Mouse (Mus musculus) stomach, postnatal 0 days (tissue): ENCODE data around the gene Lsamp. TPM values are rescaled to one million over a fixed set of nuclear protein-coding genes. Genes with fewer than 3 reads are reported as not detected.
A peak's percentile ranks its signal among the peaks of the same experiment; 100 is the strongest.

Source experiments
- ATAC-seq: fragments of 200-750 bp; cut with Nextera tagmentation; 2 replicates; pipeline ENCODE4 v1.8.0; 2017; ENCODE audit not compliant: low FRiP score, low TSS enrichment
- DNase-seq: peaks from one replicate; pipeline ENCODE4 v3.0.0-alpha.2; 2016; ENCODE audit warnings: low spot score
- H3K27ac ChIP-seq: fragments of 300-500 bp; sonication (generic); replicated peaks from 2 replicates; pipeline ENCODE4 v1.5.1; 2014; ENCODE audit warnings: mild to moderate bottlenecking, control low read depth
- H3K27me3 ChIP-seq: fragments of 300-500 bp; sonication (generic); 2 replicates; pipeline ENCODE4 v1.6.1; 2014; ENCODE audit warnings: low read length; ENCODE audit not compliant: control insufficient read depth, insufficient read depth
- H3K36me3 ChIP-seq: fragments of 300-500 bp; sonication (generic); 2 replicates; pipeline ENCODE4 v1.6.1; 2014; ENCODE audit warnings: low read length, mixed read lengths; ENCODE audit not compliant: control insufficient read depth, insufficient read depth
- H3K4me1 ChIP-seq: fragments of 300-500 bp; sonication (generic); replicated peaks from 2 replicates; pipeline ENCODE4 v1.6.1; 2014; ENCODE audit warnings: antibody characterized with exemption; ENCODE audit not compliant: control insufficient read depth, insufficient read depth
- H3K4me2 ChIP-seq: fragments of 300-500 bp; sonication (generic); replicated peaks from 2 replicates; pipeline ENCODE4 v1.6.1; 2014; ENCODE audit warnings: low read depth, mild to moderate bottlenecking, control low read depth, moderate library complexity
- H3K4me3 ChIP-seq: fragments of 300-500 bp; sonication (generic); 2 replicates; pipeline ENCODE4 v1.5.1; 2014; ENCODE audit warnings: low read depth, low read length, control low read depth
- H3K9ac ChIP-seq: fragments of 300-500 bp; sonication (generic); 2 replicates; pipeline ENCODE4 v1.6.1; 2014; ENCODE audit warnings: mild to moderate bottlenecking, low read length, control low read depth, mixed read lengths
- H3K9me3 ChIP-seq: fragments of 300-500 bp; sonication (generic); 2 replicates; pipeline ENCODE4 v1.6.1; 2016; ENCODE audit warnings: low read length; ENCODE audit not compliant: control insufficient read depth
- CTCF ChIP-seq: IDR thresholded peaks from 2 replicates; pipeline ENCODE4 v1.5.1; 2016; ENCODE audit warnings: antibody characterized with exemption, low read depth, mild to moderate bottlenecking, moderate library complexity
- EP300 ChIP-seq: optimal IDR thresholded peaks from 2 replicates; pipeline ENCODE3; 2016; ENCODE audit warnings: antibody characterized with exemption
- WGBS: fragments of 180-500 bp; shearing (Covaris S2); extraction: QIAGEN DNeasy Blood & Tissue Kit; methylation state at CpG from one replicate; pipeline ENCODE4 v1.1.7; 2014; 5-methylcytosine and 5-hydroxymethylcytosine counted together
- polyA plus RNA-seq: library from polyadenylated mRNA; unstranded; fragments of >200 nt; fragmentation: Nextera tagmentation; extraction: Ambion mirVana; gene quantifications from 2 replicates; pipeline ENCODE4 v1.2.1, GENCODE M21; 2015

Lsamp gene
- polyA plus RNA-seq, 1 experiment from 2014 or later = 2.8 TPM

DNA sequence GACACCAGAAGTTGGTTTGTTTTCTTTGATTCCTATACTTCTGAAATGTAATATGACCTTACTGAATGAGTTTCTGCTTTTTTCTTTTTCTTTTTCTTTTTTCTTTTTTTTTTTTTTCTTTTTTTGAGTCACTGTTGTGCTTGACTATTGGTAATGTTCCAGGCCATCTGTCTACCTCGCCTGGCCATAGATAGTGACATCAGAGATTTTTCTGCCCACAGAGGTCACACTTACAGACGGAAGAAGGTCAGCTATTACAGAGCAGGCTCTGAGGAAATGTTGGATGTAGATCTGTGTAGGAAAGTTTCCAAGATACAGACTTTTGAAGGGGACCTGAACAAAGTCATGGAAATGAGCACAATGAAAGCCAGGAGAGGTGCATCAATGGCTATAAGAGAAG lies 76.3 kb downstream of the Lsamp start:
- no peak overlapping the region for H3K27ac ChIP-seq
- WGBS = 39% methylated on average over 2 of the region's 2 CpGs
- TF ChIP-seq EP300 (no peak), CTCF (no peak)
- no peak for DNase-seq
- H3K9me3 ChIP-seq = no peaks in the 10 kb centered on the region
- no peaks in the 10 kb centered on the region for H3K4me1 ChIP-seq
- H3K9ac ChIP-seq = no peak overlapping the region
- H3K27me3 ChIP-seq = no peaks in the 10 kb centered on the region
- H3K36me3 ChIP-seq = no peaks in the 10 kb centered on the region
- no peak overlapping the region for H3K4me2 ChIP-seq
- no peak for ATAC-seq
- H3K4me3 ChIP-seq = no peak overlapping the region

DNA sequence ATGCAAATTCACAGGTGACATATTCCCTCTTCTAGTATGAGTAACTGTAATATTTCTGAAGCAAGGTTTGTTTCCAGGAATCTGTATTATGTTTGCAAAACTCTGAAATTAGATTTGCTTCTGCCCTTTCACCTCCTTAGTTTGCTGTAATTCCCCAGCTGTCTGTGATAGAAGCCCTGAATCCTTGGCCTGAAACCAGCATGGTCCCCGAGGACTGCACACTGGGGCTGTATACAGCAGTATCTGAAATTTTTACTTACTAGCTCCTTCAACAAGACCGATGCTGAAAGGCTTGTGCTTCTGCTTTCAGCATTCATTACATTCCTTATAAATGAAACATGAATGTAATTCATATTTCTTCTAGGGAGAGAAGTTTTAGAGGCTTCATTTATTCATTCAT lies 91.4 kb downstream of the Lsamp start:
- Histone ChIP-seq H3K9me3 (no peaks in the 10 kb centered on the region), H3K27me3 (no peaks in the 10 kb centered on the region), H3K4me2 (no peak overlapping the region), H3K27ac (no peak overlapping the region), H3K36me3 (no peaks in the 10 kb centered on the region), H3K4me1 (no peaks in the 10 kb centered on the region), H3K4me3 (no peak overlapping the region), H3K9ac (no peak overlapping the region)
- DNase-seq = no peak
- ATAC-seq = no peak
- TF ChIP-seq EP300 = no peak
- TF ChIP-seq CTCF = no peak
- WGBS = 35% methylated on average over 2 of the region's 2 CpGs

DNA sequence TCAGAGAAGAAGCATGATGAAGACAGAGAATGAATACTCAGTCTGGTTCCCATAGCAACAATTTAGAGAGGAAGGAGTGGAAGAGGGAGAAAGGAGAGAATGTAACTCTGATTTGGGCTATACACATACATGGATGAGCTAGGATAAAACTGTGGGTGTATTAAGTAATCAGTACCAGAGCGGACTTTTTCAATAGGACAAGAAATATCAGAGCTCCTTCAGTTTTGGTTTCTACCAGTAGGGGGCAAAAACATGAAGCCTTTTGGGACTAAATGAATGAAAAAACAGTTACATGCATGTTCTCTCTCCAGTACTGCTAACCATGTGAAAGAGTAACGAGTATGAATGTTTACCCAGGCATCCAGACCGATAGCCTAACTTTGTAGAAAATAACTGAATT lies 96.1 kb downstream of the Lsamp start:
- Histone ChIP-seq H3K27ac (no peak overlapping the region), H3K9me3 (no peaks in the 10 kb centered on the region), H3K36me3 (no peaks in the 10 kb centered on the region), H3K27me3 (no peaks in the 10 kb centered on the region), H3K4me3 (no peak overlapping the region), H3K9ac (no peak overlapping the region), H3K4me1 (no peaks in the 10 kb centered on the region), H3K4me2 (no peak overlapping the region)
- DNase-seq (no peak), ATAC-seq (no peak)
- no peak for TF ChIP-seq EP300
- TF ChIP-seq CTCF = peak; percentile 43
- WGBS = 68% methylated on average over 3 of the region's 3 CpGs

- Histone ChIP-seq H3K9me3 (no peaks in the 10 kb centered on the region), H3K9ac (no peak overlapping the region), H3K27ac (no peak overlapping the region), H3K4me1 (no peaks in the 10 kb centered on the region), H3K4me2 (no peak overlapping the region), H3K27me3 (no peaks in the 10 kb centered on the region), H3K36me3 (no peaks in the 10 kb centered on the region), H3K4me3 (no peak overlapping the region)
- 62% methylated on average over 4 of the region's 4 CpGs for WGBS
- no peak for ATAC-seq
- no peak for DNase-seq
- TF ChIP-seq CTCF (no peak), EP300 (no peak)
Observed at GRCm38 (mm10) chr16:40104329-40104728, 120.2 kb downstream of the Lsamp start.

DNA sequence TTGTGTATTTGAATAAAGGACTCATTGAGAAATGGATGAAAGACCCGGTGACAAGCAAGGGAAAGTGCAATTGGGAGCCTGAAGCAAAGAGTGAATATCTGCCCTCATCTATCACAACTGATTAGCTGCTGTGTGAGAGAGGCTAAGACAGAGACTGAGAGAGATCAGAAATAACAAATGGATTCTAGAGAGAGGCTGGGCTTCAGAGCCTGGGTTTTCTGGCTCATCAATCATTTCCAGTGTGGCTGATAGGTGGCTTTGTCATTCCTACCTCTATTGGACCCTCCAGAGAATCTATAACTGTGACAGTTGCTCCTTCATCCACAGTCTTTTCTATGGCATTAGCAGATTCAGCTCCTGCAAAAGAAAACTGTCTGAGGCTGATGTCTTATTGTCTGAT lies 198.8 kb downstream of the Lsamp start:
- Histone ChIP-seq H3K9me3 (no peaks in the 10 kb centered on the region), H3K4me1 (no peaks in the 10 kb centered on the region), H3K27ac (no peak overlapping the region), H3K9ac (no peak overlapping the region), H3K4me2 (no peak overlapping the region), H3K27me3 (no peaks in the 10 kb centered on the region), H3K36me3 (no peaks in the 10 kb centered on the region), H3K4me3 (no peak overlapping the region)
- no peak for ATAC-seq
- no peak for DNase-seq
- TF ChIP-seq CTCF (no peak), EP300 (no peak)
- WGBS = 46% methylated on average over 1 of the region's 1 CpGs

DNA sequence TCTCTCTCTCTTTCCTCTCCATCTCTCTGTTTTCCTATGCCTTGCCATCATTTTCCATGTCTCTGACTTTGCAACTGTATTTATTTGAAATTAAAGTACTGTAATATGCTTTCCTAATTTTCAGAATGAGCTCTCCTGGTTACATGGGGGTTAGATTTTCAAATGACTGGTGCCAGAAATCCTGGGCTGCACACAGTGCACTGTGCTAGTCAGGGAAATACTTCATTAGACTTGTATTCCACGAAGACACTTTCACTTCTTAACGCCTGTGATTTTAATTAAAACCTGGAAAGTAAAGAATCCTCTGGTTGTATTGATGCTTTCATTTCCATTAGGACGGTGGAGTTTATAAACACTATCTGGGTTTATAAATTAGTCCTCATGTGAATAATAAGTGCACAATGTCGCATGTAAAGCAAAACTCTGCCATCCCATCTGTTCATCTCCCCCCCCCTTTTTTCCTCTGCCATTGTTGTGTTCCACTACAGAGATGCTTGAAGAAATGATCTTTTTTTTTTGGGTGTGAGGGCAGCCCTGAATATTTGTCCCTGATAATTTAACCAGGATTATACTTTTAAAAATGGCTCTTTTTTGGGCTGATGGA lies 203.9 kb downstream of the Lsamp start:
- Histone ChIP-seq H3K36me3 (no peaks in the 10 kb centered on the region), H3K27ac (no peak overlapping the region), H3K4me1 (no peaks in the 10 kb centered on the region), H3K9ac (no peak overlapping the region), H3K4me2 (no peak overlapping the region), H3K4me3 (no peak overlapping the region), H3K9me3 (no peaks in the 10 kb centered on the region), H3K27me3 (no peaks in the 10 kb centered on the region)
- ATAC-seq = no peak
- 59% methylated on average over 4 of the region's 4 CpGs for WGBS
- TF ChIP-seq EP300 (no peak), CTCF (no peak)
- DNase-seq = no peak
